Mouse (Mus musculus) lung, adult 2 months (tissue): ENCODE results near the gene Mrpl4.

Experiments
- CTCF ChIP-seq: fragments of 200-500 bp; IDR thresholded peaks from 2 replicates; pipeline ENCODE4 v1.5.1; 2011; ENCODE audit warnings: mild to moderate bottlenecking, low read length, control low read depth; ENCODE audit not compliant: insufficient read depth
- POLR2A ChIP-seq: fragments of 200-500 bp; IDR thresholded peaks from 2 replicates; pipeline ENCODE4 v1.6.1; 2011; ENCODE audit warnings: low read depth, mild to moderate bottlenecking, control low read depth, low read length, borderline replicate concordance; ENCODE audit errors: extremely low read depth

DNA sequence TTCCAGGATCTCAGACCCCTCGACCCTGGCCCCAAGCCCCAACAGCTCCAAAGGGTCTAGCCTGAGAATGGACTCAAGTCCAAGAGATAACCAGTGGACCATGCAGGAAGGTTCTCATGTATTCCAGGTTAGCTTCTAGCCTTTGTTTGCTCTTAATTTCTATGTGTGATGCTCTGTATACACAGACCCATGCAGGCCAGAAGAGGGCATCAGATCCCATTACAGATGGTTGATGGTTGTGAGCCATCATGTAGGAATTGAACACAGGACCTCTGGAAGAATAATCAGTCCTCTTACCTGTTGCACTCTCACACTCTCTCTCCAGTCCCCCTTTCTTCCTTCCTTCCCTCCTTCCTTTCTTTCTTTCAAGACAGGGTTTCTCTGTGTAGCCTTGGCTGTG is 9.8 kb downstream of the Mrpl4 start:
- TF ChIP-seq CTCF (no peak), POLR2A (no peak)
